Mouse (Mus musculus) heart, adult 2 months (tissue): ENCODE data around the gene Gm19426.

Experiments
- CTCF ChIP-seq: fragments of 200-600 bp; IDR thresholded peaks from 2 replicates; pipeline ENCODE4 v1.8.1; 2022; ENCODE audit warnings: antibody characterized with exemption, mild to moderate bottlenecking, moderate library complexity
- EP300 ChIP-seq: fragments of 200-500 bp; IDR thresholded peaks from 2 replicates; pipeline ENCODE4 v1.6.1; 2011; ENCODE audit warnings: low read depth, low read length, control low read depth; ENCODE audit not compliant: insufficient read depth
- POLR2A ChIP-seq: fragments of 200-500 bp; IDR thresholded peaks from 2 replicates; pipeline ENCODE4 v1.6.1; 2011; ENCODE audit warnings: mild to moderate bottlenecking, low read depth, low read length, control low read depth; ENCODE audit not compliant: insufficient read depth

- TF ChIP-seq POLR2A = no peak
- no peak for TF ChIP-seq CTCF
- TF ChIP-seq EP300 = no peak
Observed at GRCm38 (mm10) chr2:84762295-84762694, 18.8 kb upstream of the Gm19426 start.
